Mouse (Mus musculus): ENCODE measurements at regions not wholly inside any gene's neighbourhood (a gene's known extent, or its start where the extent isn't known, plus 50 kb on each side); places are given as distances from the start of the nearest gene placed in this dataset.

DNA sequence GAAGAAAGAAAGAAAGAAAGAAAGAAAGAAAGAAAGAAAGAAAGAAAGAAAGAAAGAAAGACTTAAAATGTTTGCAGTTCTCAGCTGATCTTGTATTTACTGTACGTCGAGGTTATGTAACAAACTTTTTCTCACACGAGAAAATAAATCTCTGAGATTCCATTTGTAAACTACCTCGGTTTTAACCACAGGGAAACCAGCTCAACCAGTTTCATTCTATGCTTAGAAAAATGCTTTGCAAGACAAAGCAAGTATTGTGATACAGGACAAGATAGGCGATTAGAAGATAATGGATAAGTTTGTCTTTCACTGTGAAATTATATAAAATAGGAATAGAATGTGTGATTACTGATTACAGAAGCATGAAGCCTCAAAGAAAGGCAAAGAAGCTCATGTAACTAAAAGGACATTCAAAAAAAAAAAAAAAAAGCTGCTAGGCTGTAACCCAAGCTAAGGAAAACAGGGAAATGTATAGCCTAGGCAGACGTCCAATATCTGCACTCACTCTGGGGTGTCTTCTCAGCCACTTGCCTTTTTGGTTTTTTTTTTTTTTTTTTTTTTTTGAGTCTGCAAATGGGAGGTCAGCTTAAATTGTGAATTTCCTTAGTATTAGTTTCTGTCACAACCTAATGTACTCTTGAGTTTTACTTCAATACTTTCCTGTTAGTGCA lies 368.3 kb downstream of the Efnb2 start:
- no peak for DNase-seq (ENCODE audit: low read depth, low spot score)

DNA sequence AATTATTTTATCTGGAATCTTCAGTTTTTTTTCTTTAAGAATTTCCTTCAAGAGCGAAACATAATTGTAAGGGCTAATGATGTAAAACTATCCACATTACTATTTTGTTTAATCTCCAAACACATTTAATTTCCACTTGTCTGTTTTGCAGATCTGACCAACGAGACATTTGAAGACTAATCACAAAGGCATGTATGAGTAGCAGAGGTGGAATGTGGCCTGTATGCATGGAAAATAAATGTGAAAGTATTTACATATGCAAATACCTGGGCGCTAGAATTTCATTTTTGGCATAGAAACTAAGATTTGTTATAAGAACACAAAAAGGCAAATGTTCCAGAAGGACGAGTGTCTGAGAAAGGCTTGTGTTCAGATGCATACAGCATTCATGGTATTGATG lies 375.2 kb downstream of the Efnb2 start:
- no peak for DNase-seq (ENCODE audit: low read depth, low spot score)

DNA sequence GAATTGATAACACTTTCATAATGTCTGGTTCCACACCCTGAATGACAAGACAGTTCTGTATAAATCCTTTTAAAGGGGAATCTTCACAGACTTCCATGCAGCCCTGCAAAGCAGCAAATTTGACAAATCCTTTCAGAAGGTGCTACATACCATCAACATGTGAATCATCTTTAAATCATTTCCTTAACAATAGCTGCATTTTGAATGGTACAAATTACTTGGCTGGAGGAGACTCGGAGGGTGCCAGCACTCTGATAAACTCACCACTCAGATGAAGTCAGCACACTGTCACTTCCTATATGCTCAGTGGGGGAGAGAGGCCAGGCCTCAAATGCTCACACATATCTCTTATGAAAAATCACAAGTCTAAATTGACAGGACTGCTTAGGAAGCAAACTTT lies 386.1 kb downstream of the Efnb2 start:
- DNase-seq (ENCODE audit: low read depth, low spot score) = no peak

DNA sequence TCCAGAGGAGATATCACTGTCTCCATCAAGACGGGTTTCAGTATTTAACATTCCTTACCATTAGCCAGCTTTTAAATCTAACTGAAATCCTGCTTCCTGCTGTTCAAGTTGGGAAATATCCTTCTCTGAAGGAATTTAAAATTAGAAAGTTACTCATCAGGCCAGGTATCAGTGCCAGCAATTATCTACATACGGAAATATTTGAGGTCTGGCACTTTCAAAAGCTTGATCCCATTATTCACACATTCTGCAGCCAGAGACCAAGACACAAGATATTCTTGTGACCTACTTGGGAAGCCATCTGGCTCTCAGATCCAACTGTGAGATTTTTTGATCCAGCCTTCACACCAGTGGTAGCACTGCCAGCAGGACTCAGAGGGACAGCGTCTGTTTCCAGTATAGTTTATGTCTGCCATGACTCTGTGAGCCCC lies 386.8 kb downstream of the Efnb2 start:
- DNase-seq (ENCODE audit: low read depth, low spot score) = no peak

DNA sequence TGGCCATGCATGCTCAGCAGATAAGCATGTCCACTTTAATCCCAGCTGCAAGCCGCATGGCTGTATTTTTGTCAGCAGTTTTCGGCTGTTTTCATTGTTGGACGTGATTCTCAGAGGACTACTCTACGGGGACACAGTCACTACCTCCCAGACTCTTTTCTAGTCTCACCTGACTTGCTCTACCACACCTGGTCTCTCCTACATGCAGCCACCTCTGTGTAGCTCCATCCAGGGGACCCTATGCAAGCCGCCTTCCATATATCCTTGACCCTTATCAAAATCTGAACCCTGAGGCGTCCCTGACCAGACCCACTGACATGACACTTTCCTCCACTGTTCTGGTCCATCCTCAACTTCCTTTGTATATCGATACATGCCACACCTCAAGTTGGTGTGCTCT lies 402.2 kb downstream of the Efnb2 start:
- DNase-seq (ENCODE audit: low read depth, low spot score) = no peak

DNA sequence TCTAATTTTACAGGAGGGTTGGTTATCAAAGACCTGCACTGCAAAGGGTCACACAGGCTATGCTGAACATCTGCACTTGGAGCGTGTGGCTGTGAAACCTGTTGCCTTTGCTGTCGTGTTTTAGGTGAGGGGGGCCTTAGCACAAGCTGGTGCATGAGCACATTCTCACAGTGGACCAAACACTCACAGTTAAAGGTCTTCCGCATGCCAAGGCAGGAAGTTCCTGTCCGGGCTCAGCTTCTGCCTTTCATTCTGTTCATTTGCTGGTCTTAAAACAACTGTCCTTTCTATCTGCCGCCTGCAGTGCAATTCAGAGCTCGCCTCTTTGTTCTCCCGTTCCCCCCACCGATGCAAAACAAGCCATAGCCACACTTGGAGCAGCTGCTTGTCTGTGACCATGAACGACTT lies 402.8 kb downstream of the Efnb2 start:
- DNase-seq (ENCODE audit: low read depth, low spot score) = no peak

DNA sequence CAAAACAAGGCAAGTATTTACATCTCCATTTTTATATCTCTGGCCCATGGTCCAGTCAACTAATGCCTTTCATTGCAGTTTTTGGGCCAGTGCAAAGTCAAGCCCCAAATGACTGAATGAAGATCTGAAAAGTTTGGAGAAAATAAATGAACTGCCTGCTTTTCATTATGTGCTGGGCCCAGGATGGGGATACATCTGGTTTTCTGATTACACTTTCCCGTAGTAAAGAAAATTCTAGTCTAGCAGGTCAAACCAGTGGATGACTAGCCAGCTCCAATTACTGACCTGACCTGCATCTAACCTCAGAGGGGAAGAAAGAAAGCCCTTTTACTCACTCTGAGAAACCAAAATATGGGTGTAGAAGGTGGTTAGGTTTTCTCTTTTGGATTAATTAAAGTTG lies 404.7 kb downstream of the Efnb2 start:
- DNase-seq (ENCODE audit: low read depth, low spot score) = no peak

DNA sequence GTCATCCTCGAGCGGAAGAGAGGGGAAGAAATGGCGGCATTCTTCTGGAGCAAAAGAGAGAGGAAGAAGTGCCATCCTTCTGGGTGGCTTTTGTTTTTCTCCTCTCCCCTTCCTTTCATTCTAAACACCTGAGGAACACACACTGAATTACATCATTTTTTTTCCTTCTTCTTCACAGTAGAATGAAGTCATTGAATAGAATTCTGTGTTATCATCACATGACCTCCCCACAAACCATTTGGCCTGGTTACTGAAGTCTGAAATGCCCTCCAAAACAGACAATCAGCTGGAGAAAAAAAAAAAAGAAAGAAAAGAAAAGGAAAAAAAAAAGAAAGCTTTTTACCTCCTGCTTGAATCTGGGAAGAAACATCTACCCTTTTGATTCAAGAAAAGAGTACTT lies 406.6 kb downstream of the Efnb2 start:
- no peak for DNase-seq (ENCODE audit: low read depth, low spot score)

DNA sequence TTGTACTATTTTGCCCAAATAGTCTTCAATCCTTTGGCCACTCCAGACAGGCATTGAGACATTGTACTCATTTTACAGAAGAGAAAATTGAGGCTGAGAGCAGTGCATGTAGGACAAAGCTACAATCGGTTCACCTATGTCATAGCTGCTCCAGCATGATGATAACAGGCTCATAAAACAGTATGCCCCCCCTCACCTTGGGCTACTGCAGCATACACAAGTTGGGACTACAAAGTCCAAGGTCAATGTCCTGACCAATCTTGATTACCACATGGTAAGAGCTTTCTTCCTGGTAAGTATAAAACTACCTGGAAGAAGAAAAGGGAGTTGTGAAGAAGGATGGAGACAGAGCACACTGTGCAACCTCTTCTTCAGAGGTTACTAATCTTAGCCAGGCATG lies 416.4 kb downstream of the Efnb2 start:
- DNase-seq (ENCODE audit: low read depth, low spot score) = no peak

DNA sequence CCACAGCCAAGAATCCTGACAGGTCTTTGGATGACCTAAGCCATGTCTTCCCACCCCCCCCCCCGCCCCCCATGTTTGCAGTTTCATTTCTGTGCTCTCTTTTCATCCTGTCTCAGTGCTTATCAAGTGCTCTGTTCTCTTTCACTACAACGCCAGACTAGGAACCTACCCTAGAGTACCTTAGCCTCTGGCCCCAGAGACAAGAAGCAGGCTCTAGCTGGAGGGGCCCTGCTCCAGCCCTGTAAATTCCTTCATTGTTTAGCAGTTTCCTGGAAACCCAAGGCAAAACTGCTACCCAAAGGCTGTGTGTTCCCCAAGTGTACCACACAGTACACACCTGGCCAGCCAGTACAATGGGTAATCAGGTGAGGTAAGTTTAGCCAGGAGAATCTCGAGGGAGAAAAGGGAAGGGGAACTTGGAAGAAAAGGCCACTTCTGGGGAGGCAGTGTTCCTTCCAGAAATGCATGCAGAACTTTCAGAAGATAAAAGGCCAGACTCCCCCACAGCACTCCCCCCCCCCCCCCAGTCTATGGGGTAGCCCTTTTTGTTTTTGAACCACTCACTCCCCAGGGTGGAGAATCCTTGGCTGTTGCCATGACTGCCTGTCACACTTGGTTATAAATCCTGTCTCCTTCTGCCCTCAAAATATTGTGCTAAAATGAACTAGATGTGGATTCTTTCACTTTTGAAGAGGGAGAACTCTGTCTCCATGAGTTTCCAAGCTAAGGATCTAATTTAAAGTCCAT lies 419.1 kb downstream of the Efnb2 start:
- DNase-seq (ENCODE audit: low read depth, low spot score) = no peak

DNA sequence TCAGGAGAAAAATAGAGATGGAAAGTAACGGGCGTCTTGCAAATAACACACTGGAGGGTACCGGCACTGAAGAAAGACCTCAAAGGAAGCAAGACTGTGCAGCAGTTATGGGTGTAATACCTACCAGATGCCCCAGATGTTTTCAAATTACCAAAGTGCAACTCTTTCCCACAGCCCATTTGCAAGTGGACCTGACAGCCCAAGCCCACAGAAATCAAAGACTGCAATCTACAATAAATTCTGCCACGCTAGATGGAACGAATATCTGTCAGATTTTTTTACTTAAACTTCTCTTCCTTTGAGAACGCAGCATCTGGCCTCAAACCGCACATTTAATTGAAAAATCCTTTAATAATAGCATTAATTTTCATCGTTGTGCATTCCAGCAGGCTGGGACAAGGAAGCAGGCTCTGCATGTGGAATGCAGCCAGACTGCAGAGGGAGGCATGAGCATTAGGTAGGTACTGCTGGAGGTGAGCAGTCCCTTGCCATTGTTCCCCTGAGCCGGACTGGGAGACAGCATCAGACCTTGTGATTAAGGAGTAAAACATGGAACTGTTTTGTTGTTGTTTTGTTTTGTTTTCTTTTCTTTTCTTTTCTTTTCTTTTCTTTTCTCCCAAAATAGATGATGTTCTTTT lies 419.9 kb downstream of the Efnb2 start:
- no peak for DNase-seq (ENCODE audit: low read depth, low spot score)

DNA sequence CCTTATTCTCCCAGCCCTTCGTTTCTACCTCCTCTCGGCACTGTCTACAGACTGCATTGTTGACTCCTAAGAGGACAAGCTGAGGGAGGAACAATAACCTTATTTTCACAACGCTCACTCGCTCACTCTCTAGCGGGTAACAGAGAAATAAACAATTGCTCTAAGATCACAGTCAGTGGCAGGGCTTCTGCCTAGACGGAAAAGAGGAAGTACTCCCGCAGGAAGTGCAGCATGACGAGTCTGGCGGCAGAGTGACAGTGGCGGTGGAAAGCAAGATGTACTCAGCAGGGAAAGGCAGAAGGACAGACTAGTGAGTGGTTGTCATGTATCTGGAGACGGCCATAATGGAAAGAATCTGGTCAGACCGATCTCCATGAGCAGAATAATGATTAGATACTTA lies 421.6 kb downstream of the Efnb2 start:
- DNase-seq (ENCODE audit: low read depth, low spot score) = no peak

DNA sequence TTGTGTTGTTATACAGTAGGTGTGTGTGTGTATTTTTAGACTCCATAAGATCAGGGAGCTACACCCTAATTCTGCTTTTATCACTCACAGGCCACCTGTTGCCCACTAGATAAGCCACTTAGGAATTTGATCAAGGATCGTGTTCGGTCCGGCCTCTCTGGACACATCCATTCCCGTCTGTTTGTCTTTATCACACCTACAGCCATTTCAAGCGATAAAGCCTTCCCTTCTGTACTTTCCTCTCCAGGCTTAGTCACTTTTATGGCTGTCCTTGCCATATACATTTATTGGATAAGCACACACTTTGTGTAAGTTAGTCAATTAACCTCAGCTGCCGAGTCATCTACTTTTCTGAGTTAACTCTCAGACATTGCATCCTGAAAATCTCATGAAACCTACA lies 423.0 kb downstream of the Efnb2 start:
- DNase-seq (ENCODE audit: low read depth, low spot score) = no peak

DNA sequence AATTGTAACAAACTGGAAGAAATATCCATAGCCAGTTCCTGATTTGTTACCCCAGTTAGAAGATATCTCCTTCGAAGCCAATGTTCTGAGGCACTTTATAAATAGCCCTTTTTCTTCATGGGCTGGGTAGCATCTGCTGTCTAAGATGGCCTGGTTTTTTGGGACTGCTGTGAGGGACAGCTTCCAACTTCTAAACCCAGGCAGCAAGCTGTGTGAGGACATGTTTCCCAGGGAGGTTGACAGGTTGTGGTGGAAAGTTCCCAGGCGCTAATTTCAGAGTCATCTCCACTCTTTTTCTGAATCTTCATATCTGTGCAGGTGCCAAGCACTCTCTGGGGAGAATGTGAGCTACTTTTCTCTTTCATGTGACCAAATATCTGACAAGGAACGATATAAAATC lies 427.4 kb downstream of the Efnb2 start:
- DNase-seq (ENCODE audit: low read depth, low spot score) = no peak

DNA sequence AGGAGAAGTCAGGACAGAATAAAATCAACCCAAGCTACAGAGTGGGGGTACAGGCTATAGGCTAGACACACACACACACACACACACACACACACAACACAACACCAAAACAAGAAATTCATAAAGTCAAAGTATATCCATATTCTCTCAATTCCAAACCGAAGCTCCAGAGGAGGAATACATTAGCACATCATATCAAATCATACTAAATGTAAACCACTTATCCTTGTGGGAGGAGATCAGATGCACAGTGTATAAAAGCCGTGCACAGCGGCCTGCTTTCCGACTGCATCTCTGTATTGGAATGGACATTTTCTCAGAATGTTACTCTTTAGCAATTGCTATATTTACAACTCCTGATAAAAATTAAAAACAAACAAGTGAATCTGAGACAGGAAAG lies 427.9 kb downstream of the Efnb2 start:
- DNase-seq (ENCODE audit: low read depth, low spot score) = no peak

DNA sequence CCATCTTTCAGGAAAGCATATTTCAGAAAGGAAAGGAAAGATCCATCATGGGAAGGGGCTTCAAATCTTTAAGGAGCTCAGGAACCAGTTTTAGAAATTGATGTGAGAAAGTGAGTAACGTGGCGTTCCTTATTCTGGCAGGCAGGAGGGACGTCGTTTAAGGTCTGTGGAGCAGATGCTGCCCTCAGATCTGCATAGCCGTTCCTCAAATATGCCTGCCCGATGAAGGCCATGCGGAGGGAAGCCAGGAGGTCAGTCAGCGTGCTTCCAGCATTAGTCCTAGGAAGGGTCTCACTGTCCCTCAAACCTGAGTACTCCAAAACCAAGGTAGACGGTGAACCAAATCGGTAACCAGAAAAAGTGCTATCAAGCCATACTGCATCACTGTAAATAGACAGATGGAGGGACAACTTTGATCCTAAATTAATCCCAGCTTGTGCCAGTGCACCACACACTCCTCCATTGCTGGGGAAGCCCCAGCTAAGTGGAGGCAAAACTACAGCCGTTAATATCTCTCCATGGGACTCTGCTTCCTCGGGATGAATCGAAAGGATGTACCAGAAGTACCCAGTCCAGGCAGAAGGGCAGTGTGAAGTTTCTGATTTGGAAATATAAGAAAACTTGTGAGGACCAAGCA lies 428.9 kb downstream of the Efnb2 start:
- no peak for DNase-seq (ENCODE audit: low read depth, low spot score)

DNA sequence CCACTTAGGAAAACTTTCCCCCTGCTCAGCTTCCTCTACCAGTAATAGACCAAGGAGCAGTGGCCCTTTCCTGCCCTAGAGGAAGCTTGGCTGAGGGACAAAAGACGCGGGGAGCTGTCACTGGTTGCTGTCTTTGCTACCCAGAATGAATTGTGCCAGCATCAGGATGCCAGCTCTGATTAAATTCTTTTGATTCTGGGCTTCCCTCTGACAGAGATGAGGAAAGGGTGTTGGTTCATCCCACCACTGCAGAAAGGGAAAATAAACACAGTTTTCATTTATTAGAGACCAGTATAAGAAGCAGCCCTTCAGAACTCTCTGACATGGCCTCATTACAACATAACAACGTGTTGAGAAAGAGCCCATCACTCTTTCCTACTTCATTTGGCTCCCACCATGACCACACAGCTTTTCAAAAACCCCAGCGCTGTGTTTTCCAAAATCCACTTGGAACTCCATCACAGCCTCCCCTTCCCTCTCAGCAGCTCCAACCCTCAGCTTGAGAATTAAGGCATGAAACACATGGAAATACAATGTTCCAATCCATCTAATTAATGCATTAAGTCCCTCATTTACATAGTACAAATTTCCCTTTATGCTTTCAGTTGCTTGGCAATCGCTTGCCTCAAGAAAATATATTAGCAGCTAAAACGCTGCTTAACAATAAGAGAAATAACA lies 429.6 kb downstream of the Efnb2 start:
- no peak for DNase-seq (ENCODE audit: low read depth, low spot score)

DNA sequence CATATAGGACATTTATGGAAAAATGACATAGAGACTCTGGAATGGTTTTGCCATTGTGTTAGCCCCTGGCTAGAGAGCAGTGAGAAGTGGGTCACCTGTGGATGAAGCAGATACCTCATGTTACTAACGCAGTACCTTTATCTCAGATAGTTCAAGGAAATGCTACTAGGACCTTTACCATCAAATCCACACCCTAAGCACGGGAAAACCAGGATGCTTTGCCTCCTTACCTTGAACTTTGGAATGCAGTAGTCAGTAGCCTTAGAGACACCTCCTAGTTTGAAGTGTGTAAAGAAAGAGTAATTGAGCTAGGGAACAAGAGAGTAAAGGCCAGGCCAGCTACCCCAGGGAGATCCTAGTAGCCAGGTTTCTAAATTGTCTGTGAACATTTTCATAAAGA lies 435.0 kb downstream of the Efnb2 start:
- no peak for DNase-seq (ENCODE audit: low read depth, low spot score)

DNA sequence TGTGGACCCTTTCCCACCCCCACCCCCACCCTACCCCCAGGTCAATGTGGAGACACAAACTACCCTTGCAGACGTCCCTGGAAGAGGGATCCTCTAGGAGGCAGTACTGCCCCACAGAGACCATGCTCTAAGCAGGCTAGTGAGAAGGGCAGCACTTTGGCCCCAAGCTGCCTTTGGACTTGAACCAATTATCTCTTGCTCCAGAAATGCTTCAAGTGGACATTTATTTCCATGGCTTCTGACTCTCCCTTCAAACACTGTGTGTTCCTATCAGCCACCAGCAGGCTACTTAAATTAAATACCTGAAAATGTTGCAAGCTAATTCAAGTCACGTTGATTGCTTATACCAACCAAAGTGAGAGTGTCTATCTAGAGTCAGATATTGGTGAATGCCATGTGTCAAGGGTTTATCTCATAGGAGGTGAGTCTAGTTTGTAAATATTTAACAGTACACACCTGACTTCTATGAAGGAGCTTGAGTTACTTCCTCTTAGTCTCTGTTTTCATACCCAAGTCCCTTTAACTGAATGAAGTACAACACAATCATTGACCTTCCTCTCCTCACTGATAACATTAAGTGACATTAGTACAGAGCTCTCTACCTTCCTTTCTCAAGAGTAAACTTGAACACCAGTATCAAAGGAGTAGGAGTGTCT lies 435.7 kb downstream of the Efnb2 start:
- DNase-seq (ENCODE audit: low read depth, low spot score) = no peak

DNA sequence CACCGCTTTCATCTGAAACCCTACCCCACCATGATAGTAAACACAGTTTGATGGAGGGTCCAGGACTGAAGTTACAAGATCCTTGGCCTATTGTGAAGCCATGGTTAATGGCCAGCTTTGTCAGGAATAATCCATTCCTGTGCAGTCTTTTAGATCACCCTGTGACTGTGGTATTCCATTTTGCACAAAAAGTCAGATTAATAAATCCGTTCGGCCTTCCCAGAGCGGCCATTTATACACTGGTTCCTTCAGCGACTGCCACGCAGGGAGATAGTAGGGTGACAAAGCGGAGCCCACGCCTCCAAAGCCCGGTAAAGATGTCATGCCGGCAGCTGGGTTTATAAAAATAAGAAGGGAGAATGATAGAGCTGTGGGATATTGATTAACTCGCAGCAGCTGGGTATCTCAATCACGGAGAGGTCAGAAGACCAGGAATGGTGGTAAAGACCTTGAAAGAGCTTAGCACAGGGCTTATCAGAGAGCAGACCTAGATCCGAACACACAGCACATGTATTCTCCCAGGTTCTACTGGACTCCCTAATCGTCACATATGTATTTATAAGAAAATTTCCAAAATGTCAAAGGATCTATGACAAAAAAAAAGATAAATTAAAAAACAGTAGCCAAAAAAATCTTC lies 440.5 kb downstream of the Efnb2 start:
- DNase-seq (ENCODE audit: low read depth, low spot score) = no peak
